Mouse (Mus musculus): ENCODE results near the gene Lrrc8b. TPM values are rescaled to one million over a fixed set of nuclear protein-coding genes. Genes with fewer than 3 reads are reported as not detected.

Gene Lrrc8b
- total RNA-seq, 1 experiment from 2014 or later: 10.6 TPM

- no peak for ATAC-seq (replicated peaks; ENCODE audit: insufficient number of reproducible peaks, low FRiP score, low TSS enrichment, poor library complexity, severe bottlenecking)
Observed at GRCm38 (mm10) chr5:105530576-105530975, 115.0 kb downstream of the Lrrc8b start.

GRCm38 (mm10) chr5:105535186-105535585 is 119.6 kb downstream of the Lrrc8b start:
- no peak for ATAC-seq (replicated peaks; ENCODE audit: insufficient number of reproducible peaks, low FRiP score, low TSS enrichment, poor library complexity, severe bottlenecking)

DNA sequence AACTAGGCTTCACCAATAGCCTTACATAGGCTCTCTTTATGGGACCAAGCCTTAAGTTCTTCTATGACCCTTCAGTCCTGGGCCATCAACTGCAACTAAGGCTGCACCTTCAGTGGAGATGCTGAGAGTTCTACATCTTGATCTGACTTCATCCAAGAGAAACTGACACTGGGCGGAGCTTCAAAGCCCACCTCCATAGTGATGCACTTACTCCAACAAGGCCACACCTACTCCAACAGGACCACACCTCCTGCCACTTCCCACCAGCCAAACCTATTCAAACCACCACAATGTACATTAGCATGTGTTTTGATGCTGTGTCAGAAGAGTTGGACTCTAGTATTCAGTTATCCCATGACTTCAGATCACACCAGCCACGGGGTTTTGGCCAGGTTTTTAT is 120.6 kb downstream of the Lrrc8b start:
- no peak for ATAC-seq (replicated peaks; ENCODE audit: insufficient number of reproducible peaks, low FRiP score, low TSS enrichment, poor library complexity, severe bottlenecking)

- ATAC-seq (replicated peaks; ENCODE audit: insufficient number of reproducible peaks, low FRiP score, low TSS enrichment, poor library complexity, severe bottlenecking): no peak
Observed at GRCm38 (mm10) chr5:105537101-105537723, 121.6 kb downstream of the Lrrc8b start.

Other genes with a start within 250 kb of the Lrrc8b start
- 1.4 TPM in 1 of 3 replicates, not detected in the others for gene Gbp10, start 176.2 kb upstream of the Lrrc8b start, total RNA-seq (2017)
- gene Gm43302, start 122.1 kb upstream of the Lrrc8b start, total RNA-seq (2017): 0.67 TPM in 1 of 3 replicates, not detected in the others
- gene Gbp6, start 122.1 kb upstream of the Lrrc8b start, total RNA-seq (2017): 6.2 to 13.3 TPM (median 7.7 TPM) in 3 replicates
- 18.1 to 49.5 TPM (median 38.9 TPM) in 3 replicates for gene Lrrc8c, start 103.6 kb downstream of the Lrrc8b start, total RNA-seq (2017)

All from monocyte, adult 5-6 weeks (primary cell).